Mouse (Mus musculus): ENCODE data around the gene Emx1.

- no peak for TF ChIP-seq CTCF (IDR thresholded peaks at IDR 0.05; ENCODE audit: control insufficient read depth, insufficient read depth, insufficient read length)
- no peak for TF ChIP-seq MAX (IDR thresholded peaks at IDR 0.05)
- no peak for TF ChIP-seq USF1 (IDR thresholded peaks at IDR 0.05; ENCODE audit: low read depth)
- no peak for TF ChIP-seq MYOG (IDR thresholded peaks at IDR 0.05; ENCODE audit: control insufficient read depth, extremely low read depth, insufficient read length)
- no peak for TF ChIP-seq FOSL1 (IDR thresholded peaks at IDR 0.05; ENCODE audit: insufficient read depth, low read length, poor library complexity, severe bottlenecking)
Measured at GRCm38 (mm10) chr6:85186033-85186743, 1.1 kb upstream of the Emx1 start.

All from C2C12 (cell line).